Mouse (Mus musculus): ENCODE data around the gene Znrf3. TPM values are rescaled to one million over a fixed set of nuclear protein-coding genes. Genes with fewer than 3 reads are reported as not detected.
"Not testable (repeated sequence)": the region's sequence is repeated elsewhere in the genome, so short reads cannot be mapped to it uniquely, and the experiment has no call there.

Znrf3 gene
- 13.6 and 13.7 TPM in 2 replicates for polyA plus RNA-seq (2016; fragmentation: Nextera tagmentation; extraction: Ambion mirVana)

GRCm38 (mm10) chr11:5444599-5445451 lies at the start of gene Znrf3:
Gene Znrf3 (minus strand): TSS chr11:5444847.
- peak; percentile 90 for ATAC-seq (ENCODE audit: insufficient number of reproducible peaks, insufficient read depth, low FRiP score, low TSS enrichment, low read depth)

DNA sequence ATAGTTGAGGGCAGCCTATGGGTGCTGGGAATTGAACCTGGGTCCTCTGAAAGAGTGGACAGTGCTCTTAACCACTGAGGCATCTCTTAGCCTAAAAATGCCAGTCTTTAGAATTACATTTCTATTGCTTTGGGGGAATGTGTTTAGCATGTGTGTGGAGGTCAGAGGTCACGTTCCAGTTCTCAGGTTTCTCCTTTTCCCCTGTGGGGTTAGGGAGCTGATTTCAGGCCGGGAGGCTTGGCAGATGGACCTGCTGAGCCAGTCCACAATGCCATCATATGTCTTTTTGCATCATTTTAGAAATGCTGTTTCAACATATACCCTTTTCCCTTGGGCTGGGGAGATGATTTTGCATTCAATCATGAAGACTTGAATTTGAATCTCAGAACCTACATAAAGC lies 49.2 kb upstream of the Znrf3 start:
- no peaks in the 10 kb centered on the region for H3K27me3 ChIP-seq
- H3K4me3 ChIP-seq (replicated peaks), result no peak overlapping the region
- no peaks in the 10 kb centered on the region for H3K4me1 ChIP-seq (replicated peaks)
- no peak for ATAC-seq (ENCODE audit: insufficient number of reproducible peaks, insufficient read depth, low FRiP score, low TSS enrichment, low read depth)
- H3K36me3 ChIP-seq, result no peaks in the 10 kb centered on the region
- H3K4me2 ChIP-seq, result no peak overlapping the region
- no peak overlapping the region for H3K9ac ChIP-seq (replicated peaks)
- 30% methylated on average over 2 of the region's 2 CpGs for WGBS
- no peak overlapping the region for H3K27ac ChIP-seq
- no peaks in the 10 kb centered on the region for H3K9me3 ChIP-seq

More at GRCm38 (mm10) chr11:5444599-5445451, at the start of gene Znrf3:
- WGBS, result under 1% methylated on average over 45 of the region's 106 CpGs
- Histone ChIP-seq H3K36me3 (no peaks in the 10 kb centered on the region), H3K4me1 (replicated peaks) (peaks cover 39% of the 10 kb centered on the region), H3K27me3 (no peaks in the 10 kb centered on the region; the same call in none of the 2 replicates), H3K9me3 (no peaks in the 10 kb centered on the region), H3K9ac (replicated peaks) (peak within 1 kb of the TSS; percentile 91), H3K27ac (peak within 1 kb of the TSS; percentile 83), H3K4me3 (replicated peaks) (peak within 1 kb of the TSS; percentile 90), H3K4me2 (peak within 1 kb of the TSS; percentile 83)

DNA sequence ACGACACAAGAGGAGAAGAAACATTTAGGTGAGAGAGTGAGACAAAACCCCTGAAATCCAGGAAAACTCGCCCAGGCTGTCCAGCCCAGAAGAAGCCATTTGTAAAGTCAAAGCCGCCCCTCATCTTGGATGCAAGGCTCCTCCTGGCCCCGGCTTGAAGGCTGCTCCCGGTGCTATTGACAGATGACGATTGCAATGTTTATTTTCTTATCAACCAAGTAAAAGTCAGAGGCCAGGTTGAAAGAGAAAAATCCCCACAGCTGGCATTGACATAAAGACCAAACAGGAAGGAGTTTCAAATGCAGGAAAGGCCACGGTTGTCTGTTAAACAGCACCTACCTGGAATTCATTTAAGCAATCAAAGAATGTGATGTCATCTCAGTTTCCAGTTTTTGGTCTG lies 47.3 kb upstream of the Znrf3 start:
- WGBS, result 64% methylated on average over 7 of the region's 7 CpGs
- Histone ChIP-seq H3K4me2 (no peak overlapping the region), H3K4me3 (replicated peaks) (no peak overlapping the region), H3K27ac (no peak overlapping the region), H3K9me3 (no peaks in the 10 kb centered on the region), H3K27me3 (no peaks in the 10 kb centered on the region), H3K36me3 (no peaks in the 10 kb centered on the region), H3K9ac (replicated peaks) (no peak overlapping the region), H3K4me1 (replicated peaks) (no peaks in the 10 kb centered on the region)
- ATAC-seq (ENCODE audit: insufficient number of reproducible peaks, insufficient read depth, low FRiP score, low TSS enrichment, low read depth), result no peak

- no peak overlapping the region for H3K9ac ChIP-seq (replicated peaks)
- no peak for ATAC-seq (ENCODE audit: insufficient number of reproducible peaks, insufficient read depth, low FRiP score, low TSS enrichment, low read depth)
- no peak overlapping the region for H3K4me3 ChIP-seq (replicated peaks)
- H3K9me3 ChIP-seq, result no peaks in the 10 kb centered on the region
- H3K4me1 ChIP-seq (replicated peaks), result no peaks in the 10 kb centered on the region
- no peak overlapping the region for H3K4me2 ChIP-seq
- WGBS, result 82% methylated on average over 10 of the region's 10 CpGs
- H3K36me3 ChIP-seq, result no peaks in the 10 kb centered on the region
- H3K27ac ChIP-seq, result no peak overlapping the region
- H3K27me3 ChIP-seq, result no peaks in the 10 kb centered on the region
Measured at GRCm38 (mm10) chr11:5490989-5491656, 46.5 kb upstream of the Znrf3 start.

GRCm38 (mm10) chr11:5489433-5489832 lies 44.8 kb upstream of the Znrf3 start:
- H3K4me1 ChIP-seq (replicated peaks); H3K9ac ChIP-seq (replicated peaks); H3K27me3 ChIP-seq; H3K4me3 ChIP-seq (replicated peaks); H3K27ac ChIP-seq; H3K9me3 ChIP-seq; H3K4me2 ChIP-seq; H3K36me3 ChIP-seq; ATAC-seq (ENCODE audit: insufficient number of reproducible peaks, insufficient read depth, low FRiP score, low TSS enrichment, low read depth): not testable (repeated sequence)
- 89% methylated on average over 10 of the region's 10 CpGs for WGBS

DNA sequence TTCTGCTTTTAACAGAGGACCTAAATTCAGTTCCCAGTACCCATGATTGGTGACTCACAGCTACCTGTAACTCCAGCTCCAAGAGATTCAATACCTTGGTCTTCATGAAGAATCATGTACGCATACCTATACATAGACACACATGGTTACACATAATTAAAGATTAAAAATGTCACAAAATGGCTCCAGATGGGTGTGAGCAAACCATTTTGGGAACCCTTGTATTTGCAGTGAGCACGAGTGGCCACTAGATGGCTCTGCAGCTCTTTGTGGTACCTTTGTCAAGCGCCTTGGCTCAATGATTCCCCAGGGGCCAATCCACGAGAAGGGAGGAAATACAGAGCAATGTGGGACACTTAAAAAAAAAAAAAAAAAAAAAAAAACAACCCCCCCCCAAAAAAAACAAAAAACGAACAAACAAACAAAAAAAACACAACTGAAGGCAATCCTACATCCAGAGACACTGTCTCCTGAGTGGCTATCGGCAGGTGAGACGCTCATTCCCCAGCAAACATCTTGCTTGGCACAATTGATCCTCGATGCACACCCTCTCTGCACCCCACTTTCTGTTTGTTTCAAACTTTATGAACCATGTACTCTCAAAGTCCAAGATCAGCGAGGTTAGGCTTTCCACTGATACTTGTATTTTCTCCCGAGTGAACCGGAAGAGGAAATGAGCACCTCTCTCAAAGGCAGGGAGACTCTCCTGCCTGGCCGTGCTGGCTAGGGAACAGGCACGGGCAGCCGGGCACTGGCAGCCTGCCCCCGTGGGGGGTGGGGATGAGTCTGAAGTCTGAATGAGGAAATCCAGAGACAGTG lies 40.8 kb upstream of the Znrf3 start:
- 17% methylated on average over 15 of the region's 15 CpGs for WGBS
- peak; percentile 47; the same call in 1 of the 2 replicates for ATAC-seq (ENCODE audit: insufficient number of reproducible peaks, insufficient read depth, low FRiP score, low TSS enrichment, low read depth)
- H3K36me3 ChIP-seq, result no peaks in the 10 kb centered on the region
- no peaks in the 10 kb centered on the region for H3K9me3 ChIP-seq
- no peak overlapping the region for H3K27ac ChIP-seq
- 0 out of 2 replicates have a peak, but pooled peaks cover 3% of the 10 kb centered on the region for H3K4me1 ChIP-seq (replicated peaks)
- peak overlapping the region; percentile 60 for H3K4me2 ChIP-seq
- no peaks in the 10 kb centered on the region for H3K27me3 ChIP-seq
- peak overlapping the region; percentile 47; the same call in 1 of the 2 replicates for H3K9ac ChIP-seq (replicated peaks)
- peak overlapping the region; percentile 35 for H3K4me3 ChIP-seq (replicated peaks)

GRCm38 (mm10) chr11:5482581-5482980 lies 37.9 kb upstream of the Znrf3 start:
- Histone ChIP-seq H3K4me1 (replicated peaks) (0 out of 2 replicates have a peak, but pooled peaks cover 3% of the 10 kb centered on the region), H3K4me3 (replicated peaks) (no peak overlapping the region), H3K4me2 (no peak overlapping the region), H3K9ac (replicated peaks) (no peak overlapping the region), H3K27ac (no peak overlapping the region), H3K27me3 (no peaks in the 10 kb centered on the region), H3K36me3 (no peaks in the 10 kb centered on the region), H3K9me3 (no peaks in the 10 kb centered on the region)
- 83% methylated on average over 13 of the region's 13 CpGs for WGBS
- no peak for ATAC-seq (ENCODE audit: insufficient number of reproducible peaks, insufficient read depth, low FRiP score, low TSS enrichment, low read depth)

GRCm38 (mm10) chr11:5478831-5479230 lies 34.2 kb upstream of the Znrf3 start:
- H3K27me3 ChIP-seq, result no peaks in the 10 kb centered on the region
- no peaks in the 10 kb centered on the region for H3K36me3 ChIP-seq
- no peak overlapping the region for H3K27ac ChIP-seq
- no peak overlapping the region for H3K9ac ChIP-seq (replicated peaks)
- WGBS, result 83% methylated on average over 3 of the region's 3 CpGs
- ATAC-seq (ENCODE audit: insufficient number of reproducible peaks, insufficient read depth, low FRiP score, low TSS enrichment, low read depth), result no peak
- H3K9me3 ChIP-seq, result no peaks in the 10 kb centered on the region
- H3K4me1 ChIP-seq (replicated peaks), result no peaks in the 10 kb centered on the region
- no peak overlapping the region for H3K4me3 ChIP-seq (replicated peaks)
- no peak overlapping the region for H3K4me2 ChIP-seq

DNA sequence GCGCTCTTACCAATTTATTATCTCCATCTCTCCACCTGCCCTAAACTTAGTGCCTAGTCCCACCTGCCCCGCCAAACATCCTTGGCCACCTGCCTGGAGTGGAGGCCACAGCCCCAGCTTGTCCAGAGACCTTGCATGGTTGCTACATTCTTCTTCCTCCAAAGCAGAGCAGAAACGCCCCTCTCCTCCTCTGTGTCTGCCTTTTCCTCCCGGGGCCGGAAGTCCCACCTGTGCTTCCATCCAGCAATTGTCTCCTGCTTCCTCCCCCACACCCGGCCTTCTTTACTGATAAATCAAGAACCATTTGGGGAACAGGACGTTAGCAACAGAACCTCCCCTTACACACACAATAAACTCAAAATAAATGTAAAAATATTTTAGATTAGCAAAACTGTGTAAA lies 33.5 kb upstream of the Znrf3 start:
- 81% methylated on average over 7 of the region's 7 CpGs for WGBS
- no peaks in the 10 kb centered on the region for H3K36me3 ChIP-seq
- H3K27me3 ChIP-seq, result no peaks in the 10 kb centered on the region
- no peak overlapping the region for H3K27ac ChIP-seq
- no peak for ATAC-seq (ENCODE audit: insufficient number of reproducible peaks, insufficient read depth, low FRiP score, low TSS enrichment, low read depth)
- no peak overlapping the region for H3K4me3 ChIP-seq (replicated peaks)
- no peaks in the 10 kb centered on the region for H3K9me3 ChIP-seq
- H3K9ac ChIP-seq (replicated peaks), result no peak overlapping the region
- H3K4me2 ChIP-seq, result no peak overlapping the region
- H3K4me1 ChIP-seq (replicated peaks), result no peaks in the 10 kb centered on the region

GRCm38 (mm10) chr11:5476806-5477205 lies 32.2 kb upstream of the Znrf3 start:
- Histone ChIP-seq H3K4me2 (no peak overlapping the region), H3K27me3 (no peaks in the 10 kb centered on the region), H3K4me1 (replicated peaks) (no peaks in the 10 kb centered on the region), H3K27ac (no peak overlapping the region), H3K9me3 (no peaks in the 10 kb centered on the region), H3K4me3 (replicated peaks) (no peak overlapping the region), H3K36me3 (no peaks in the 10 kb centered on the region), H3K9ac (replicated peaks) (no peak overlapping the region)
- ATAC-seq (ENCODE audit: insufficient number of reproducible peaks, insufficient read depth, low FRiP score, low TSS enrichment, low read depth), result no peak
- 86% methylated on average over 4 of the region's 4 CpGs for WGBS
